Mouse (Mus musculus) heart, adult 2 months (tissue): ENCODE results near the gene Itga7. TPM values are rescaled to one million over a fixed set of nuclear protein-coding genes. Genes with fewer than 3 reads are reported as not detected.
A peak's percentile ranks its signal among the peaks of the same experiment; 100 is the strongest.

Experiments used
- DNase-seq, 2 experiments: peaks; one replicate each; pipeline ENCODE4 v3.0.0; 2021
- H3K27ac ChIP-seq: fragments of 200-600 bp; 2 replicates; pipeline ENCODE4 v1.8.1; 2022
- H3K27me3 ChIP-seq: fragments of 200-500 bp; 2 replicates; pipeline ENCODE4 v1.6.1; 2012; ENCODE audit warnings: mild to moderate bottlenecking, low read length, inconsistent platforms, mixed read lengths; ENCODE audit not compliant: control insufficient read depth, insufficient read depth
- H3K36me3 ChIP-seq: fragments of 200-500 bp; 2 replicates; pipeline ENCODE4 v1.6.1; 2012; ENCODE audit warnings: low read length, inconsistent platforms; ENCODE audit not compliant: control insufficient read depth, insufficient read depth
- H3K4me1 ChIP-seq: fragments of 200-500 bp; 2 replicates; pipeline ENCODE4 v1.6.1; 2011; ENCODE audit warnings: low read length; ENCODE audit not compliant: control insufficient read depth, insufficient read depth
- H3K4me3 ChIP-seq: fragments of 200-600 bp; 2 replicates; pipeline ENCODE4 v1.8.1; 2022
- H3K79me2 ChIP-seq: fragments of 200-500 bp; replicated peaks from 2 replicates; pipeline ENCODE4 v1.6.1; 2012; ENCODE audit warnings: mild to moderate bottlenecking, inconsistent platforms, low read length, moderate library complexity, mixed read lengths; ENCODE audit not compliant: control insufficient read depth, insufficient read depth
- H3K9ac ChIP-seq: fragments of 200-500 bp; 2 replicates; pipeline ENCODE4 v1.6.1; 2012; ENCODE audit warnings: low read depth, mild to moderate bottlenecking, control low read depth, inconsistent platforms, low read length, mixed read lengths
- CTCF ChIP-seq: fragments of 200-600 bp; IDR thresholded peaks from 2 replicates; pipeline ENCODE4 v1.8.1; 2022; ENCODE audit warnings: antibody characterized with exemption, mild to moderate bottlenecking, moderate library complexity
- EP300 ChIP-seq: fragments of 200-500 bp; IDR thresholded peaks from 2 replicates; pipeline ENCODE4 v1.6.1; 2011; ENCODE audit warnings: low read depth, low read length, control low read depth; ENCODE audit not compliant: insufficient read depth
- POLR2A ChIP-seq: fragments of 200-500 bp; IDR thresholded peaks from 2 replicates; pipeline ENCODE4 v1.6.1; 2011; ENCODE audit warnings: mild to moderate bottlenecking, low read depth, low read length, control low read depth; ENCODE audit not compliant: insufficient read depth
- WGBS: fragments of 180-500 bp; shearing (Covaris S2); methylation state at CpG from one replicate; pipeline ENCODE4 v1.1.7; 2018; 5-methylcytosine and 5-hydroxymethylcytosine counted together
- intact Hi-C: fragments of 180-260 bp; cut with DNase I; formaldehyde crosslinking; loops from one replicate; pipeline ENCODE4 v1.15.1; 2025
- polyA plus RNA-seq: library from polyadenylated mRNA; depleted of rRNA; stranded (reverse); fragments of >200 nt; gene quantifications from 2 replicates; pipeline ENCODE4 v1.2.3, GENCODE M21; 2012
- total RNA-seq, 2 experiments: library from RNA; stranded (reverse); gene quantifications; 2 replicates each; pipeline ENCODE4 v1.2.3; 2021

Itga7 gene
- total and polyA plus RNA-seq, 3 experiments = 140 to 155 (median 151) TPM

GRCm38 (mm10) chr10:128899759-128900490 is 33.7 kb upstream of the Itga7 start:
- H3K9ac ChIP-seq = no peak overlapping the region
- no peaks in the 10 kb centered on the region; the same call in 1 of the 2 replicates for H3K4me1 ChIP-seq
- no peaks in the 10 kb centered on the region for H3K79me2 ChIP-seq
- no peak overlapping the region for H3K4me3 ChIP-seq
- no peak overlapping the region for H3K27ac ChIP-seq
- no peak for DNase-seq
- H3K27me3 ChIP-seq = no peaks in the 10 kb centered on the region
- no peak for TF ChIP-seq EP300
- no peak for TF ChIP-seq CTCF
- no peak for TF ChIP-seq POLR2A
- no peaks in the 10 kb centered on the region for H3K36me3 ChIP-seq
- WGBS = 63% methylated on average over 6 of the region's 6 CpGs
- intact Hi-C loops = loop anchor here (10.0 kb wide), 1 partner anchor 275 kb away; the partner anchor contains the start of gene Rps26

- Histone ChIP-seq H3K27me3 (no peaks in the 10 kb centered on the region), H3K36me3 (no peaks in the 10 kb centered on the region), H3K9ac (no peak within 1 kb of the TSS), H3K4me1 (no peaks in the 10 kb centered on the region), H3K4me3 (no peak within 1 kb of the TSS), H3K79me2 (no peaks in the 10 kb centered on the region), H3K27ac (no peak within 1 kb of the TSS)
- intact Hi-C loops = no loop called here
- TF ChIP-seq CTCF (no peak), POLR2A (no peak), EP300 (no peak)
- 68% methylated on average over 3 of the region's 3 CpGs for WGBS
- no peak for DNase-seq
These were observed 32.9 kb upstream of the Itga7 start, which contains the start of gene Cd63 for GRCm38 (mm10) chr10:128900698-128901097. Gene Cd63, plus strand, starts transcription at chr10:128900989.

DNA sequence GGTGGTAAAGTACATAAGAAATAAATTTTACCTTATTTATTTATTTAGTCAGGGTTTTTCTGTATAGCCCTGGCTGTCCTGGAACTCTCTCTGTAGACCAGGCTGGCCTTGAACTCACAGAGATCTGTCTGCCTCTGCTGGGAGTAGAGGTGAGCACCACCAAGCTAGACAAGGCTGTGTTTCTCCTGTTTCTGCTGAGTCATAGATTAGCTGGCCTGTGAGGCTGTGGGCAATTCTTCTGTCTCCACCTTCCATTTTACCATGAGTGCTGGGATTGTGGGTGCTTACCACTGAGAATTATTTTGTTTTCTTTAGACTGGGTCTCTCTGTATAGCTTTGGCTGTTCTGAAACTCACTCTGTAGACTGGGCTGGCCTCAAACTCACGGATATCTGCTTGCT is 32.2 kb upstream of the Itga7 start:
- Histone ChIP-seq H3K4me1 (no peaks in the 10 kb centered on the region), H3K79me2 (no peaks in the 10 kb centered on the region), H3K27me3 (no peaks in the 10 kb centered on the region), H3K27ac (no peak overlapping the region), H3K4me3 (no peak overlapping the region), H3K36me3 (no peaks in the 10 kb centered on the region), H3K9ac (no peak overlapping the region)
- TF ChIP-seq POLR2A (no peak), CTCF (no peak), EP300 (no peak)
- WGBS = 81% methylated on average over 1 of the region's 1 CpGs
- intact Hi-C loops = no loop called here
- DNase-seq = no peak

GRCm38 (mm10) chr10:128902409-128902988 is 31.1 kb upstream of the Itga7 start:
- Histone ChIP-seq H3K4me3 (no peak overlapping the region), H3K27me3 (no peaks in the 10 kb centered on the region), H3K9ac (no peak overlapping the region), H3K36me3 (no peaks in the 10 kb centered on the region), H3K4me1 (no peaks in the 10 kb centered on the region), H3K79me2 (no peaks in the 10 kb centered on the region), H3K27ac (no peak overlapping the region)
- 77% methylated on average over 3 of the region's 3 CpGs for WGBS
- intact Hi-C loops = no loop called here
- DNase-seq = no peak
- TF ChIP-seq CTCF (no peak), POLR2A (no peak), EP300 (no peak)

- no peaks in the 10 kb centered on the region for H3K27me3 ChIP-seq
- H3K4me1 ChIP-seq = no peaks in the 10 kb centered on the region; the same call in 1 of the 2 replicates
- no peak overlapping the region for H3K4me3 ChIP-seq
- H3K27ac ChIP-seq = no peak overlapping the region
- intact Hi-C loops = no loop called here
- no peak overlapping the region for H3K9ac ChIP-seq
- no peaks in the 10 kb centered on the region for H3K79me2 ChIP-seq
- DNase-seq = no peak
- TF ChIP-seq EP300 (no peak), POLR2A (no peak), CTCF (no peak)
- WGBS = 83% methylated on average over 5 of the region's 5 CpGs
- no peaks in the 10 kb centered on the region for H3K36me3 ChIP-seq
These were observed 28.8 kb upstream of the Itga7 start for GRCm38 (mm10) chr10:128904812-128905211.

- Histone ChIP-seq H3K27ac (peak overlapping the region; percentile 96), H3K79me2 (no peaks in the 10 kb centered on the region), H3K9ac (peak overlapping the region; percentile 95), H3K4me1 (peaks cover 1% of the 10 kb centered on the region; the same call in 1 of the 2 replicates), H3K4me3 (peak overlapping the region; percentile 95; the same call in 1 of the 2 replicates), H3K36me3 (no peaks in the 10 kb centered on the region), H3K27me3 (no peaks in the 10 kb centered on the region)
- TF ChIP-seq EP300 = no peak
- TF ChIP-seq POLR2A = no peak
- intact Hi-C loops = no loop called here
- DNase-seq = no peak
- 72% methylated on average over 13 of the region's 13 CpGs for WGBS
These were observed 24.7 kb upstream of the Itga7 start for GRCm38 (mm10) chr10:128908778-128909448.
